Mouse (Mus musculus) CH12.LX (cell line): ENCODE data around the gene Mgat5.

Experiments used
- CTCF ChIP-seq, 2 experiments: IDR thresholded peaks in 1 of 2; conservative IDR thresholded peaks in 1 of 2; 2 replicates each; pipeline ENCODE4 v1.5.1; 2011 to 2012; ENCODE audit warnings: low read depth in 2 of 2, low read length in 2 of 2, improper control_type of control experiment in 1 of 2, inconsistent platforms in 1 of 2, mild to moderate bottlenecking in 1 of 2, moderate library complexity in 1 of 2
- E2F4 ChIP-seq: IDR thresholded peaks from 2 replicates; pipeline ENCODE4 v1.6.1; 2011; ENCODE audit warnings: low read depth, low read length, improper control_type of control experiment; ENCODE audit not compliant: insufficient replicate concordance
- EP300 ChIP-seq: IDR thresholded peaks from 2 replicates; pipeline ENCODE4 v1.6.1; 2011; ENCODE audit warnings: low read length, improper control_type of control experiment
- ETS1 ChIP-seq: conservative IDR thresholded peaks from 2 replicates; pipeline ENCODE4 v1.6.1; 2012; ENCODE audit warnings: low read depth, mild to moderate bottlenecking, inconsistent platforms, low read length, improper control_type of control experiment, moderate library complexity
- GABPA ChIP-seq: IDR thresholded peaks from 2 replicates; pipeline ENCODE4 v1.6.1; 2012; ENCODE audit warnings: low read depth, low read length, improper control_type of control experiment, inconsistent platforms; ENCODE audit not compliant: insufficient replicate concordance
- MAZ ChIP-seq: IDR thresholded peaks from 2 replicates; pipeline ENCODE4 v1.6.1; 2012; ENCODE audit warnings: low read depth, mild to moderate bottlenecking, inconsistent platforms, low read length, improper control_type of control experiment, moderate library complexity
- NELFE ChIP-seq: IDR thresholded peaks from 2 replicates; pipeline ENCODE4 v1.6.1; 2011; ENCODE audit warnings: low read depth, low read length, improper control_type of control experiment
- POLR2A ChIP-seq: IDR thresholded peaks from 2 replicates; pipeline ENCODE4 v1.6.1; 2011; ENCODE audit warnings: low read depth, mild to moderate bottlenecking, improper control_type of control experiment, low read length
- RAD21 ChIP-seq: IDR thresholded peaks from 2 replicates; pipeline ENCODE4 v1.6.1; 2011; ENCODE audit warnings: low read depth, mild to moderate bottlenecking, low read length, improper control_type of control experiment, moderate library complexity
- RCOR1 ChIP-seq: conservative IDR thresholded peaks from 2 replicates; pipeline ENCODE4 v1.6.1; 2012; ENCODE audit warnings: low read depth, mild to moderate bottlenecking, inconsistent platforms, low read length, improper control_type of control experiment
- SIN3A ChIP-seq: IDR thresholded peaks from 2 replicates; pipeline ENCODE4 v1.6.1; 2012; ENCODE audit warnings: low read length, improper control_type of control experiment, inconsistent platforms
- UBTF ChIP-seq: IDR thresholded peaks from 2 replicates; pipeline ENCODE4 v1.6.1; 2012; ENCODE audit warnings: low read depth, mild to moderate bottlenecking, inconsistent platforms, low read length, improper control_type of control experiment, moderate library complexity
- ZKSCAN1 ChIP-seq: IDR thresholded peaks from 2 replicates; pipeline ENCODE4 v1.6.1; 2012; ENCODE audit warnings: low read depth, inconsistent platforms, low read length, improper control_type of control experiment, borderline replicate concordance
- ZMIZ1 ChIP-seq: IDR thresholded peaks from 2 replicates; pipeline ENCODE4 v1.6.1; 2012; ENCODE audit warnings: low read depth, mild to moderate bottlenecking, inconsistent platforms, low read length, improper control_type of control experiment

GRCm38 (mm10) chr1:127508067-127508739 is 303.4 kb downstream of the Mgat5 start:
- no peak for TF ChIP-seq ZKSCAN1
- TF ChIP-seq CTCF (conservative IDR thresholded peaks at IDR 0.05 in 1 of 2, IDR thresholded peaks at IDR 0.05 in 1 of 2; ENCODE audit: low read depth in 2 of 2, low read length in 2 of 2): no peak
- TF ChIP-seq ETS1: no peak
- no peak for TF ChIP-seq SIN3A
- no peak for TF ChIP-seq UBTF
- TF ChIP-seq NELFE: no peak
- TF ChIP-seq GABPA: no peak
- TF ChIP-seq RCOR1: no peak
- no peak for TF ChIP-seq POLR2A
- TF ChIP-seq EP300: no peak
- TF ChIP-seq ZMIZ1: no peak
- no peak for TF ChIP-seq MAZ
- no peak for TF ChIP-seq RAD21
- TF ChIP-seq E2F4: no peak
